Mouse (Mus musculus): ENCODE measurements around the gene Htra2. TPM values are rescaled to one million over a fixed set of nuclear protein-coding genes. Genes with fewer than 3 reads are reported as not detected.

The Htra2 gene
- polyA plus RNA-seq (2017; shearing (Covaris generic)), result 38.1 TPM

GRCm38 (mm10) chr6:83054871-83055431 lies at the start of gene Htra2:
Htra2 (minus strand) TSS chr6:83055273.

GRCm38 (mm10) chr6:83101316-83101687 lies 46.2 kb upstream of the Htra2 start, which contains the start of the genes Ccdc142 and Gm42688:
Ccdc142 (plus strand) TSS chr6:83101601.
Gm42688 (plus strand) TSS chr6:83101617.

GRCm38 (mm10) chr6:83086121-83087035 lies 31.3 kb upstream of the Htra2 start, which contains the start of gene Lbx2:
Lbx2 (plus strand) TSS chr6:83086367.

GRCm38 (mm10) chr6:83077630-83078323 lies 22.7 kb upstream of the Htra2 start, which contains the start of gene Pcgf1:
Pcgf1 (plus strand) TSS chr6:83077869.

GRCm38 (mm10) chr6:83070247-83070310 lies 15.0 kb upstream of the Htra2 start, which contains the start of gene Tlx2:
Tlx2 (minus strand) TSS chr6:83070293.

GRCm38 (mm10) chr6:83057790-83058189 lies 2.7 kb upstream of the Htra2 start, which contains the start of gene Dqx1:
Dqx1 (plus strand) TSS chr6:83057844.

GRCm38 (mm10) chr6:83054074-83054851 lies 810 bp downstream of the Htra2 start, which contains the start of gene Aup1:
Aup1 (plus strand) TSS chr6:83054521.

GRCm38 (mm10) chr6:83033249-83034185 lies 21.6 kb downstream of the Htra2 start, which contains the start of the genes Dok1 and Loxl3:
Dok1 (minus strand) TSS chr6:83033471.
Loxl3 (plus strand) TSS chr6:83034173.

Other genes with a start within 250 kb of the Htra2 start
- gene Sema4f, start 115.5 kb downstream of the Htra2 start, polyA plus RNA-seq (2017; shearing (Covaris generic)), result 14.4 TPM
- not detected for gene M1ap, start 108.4 kb downstream of the Htra2 start, polyA plus RNA-seq (2017; shearing (Covaris generic))
- gene Dok1, start 21.8 kb downstream of the Htra2 start, polyA plus RNA-seq (2017; shearing (Covaris generic)), result 13.9 TPM
- gene Loxl3, start 21.1 kb downstream of the Htra2 start, polyA plus RNA-seq (2017; shearing (Covaris generic)), result not detected
- gene Aup1, start 752 bp downstream of the Htra2 start, polyA plus RNA-seq (2017; shearing (Covaris generic)), result 408 TPM
- gene Dqx1, start 2.6 kb upstream of the Htra2 start, polyA plus RNA-seq (2017; shearing (Covaris generic)), result 2.7 TPM
- not detected for gene Tlx2, start 15.0 kb upstream of the Htra2 start, polyA plus RNA-seq (2017; shearing (Covaris generic))
- 25.5 TPM for gene Pcgf1, start 22.6 kb upstream of the Htra2 start, polyA plus RNA-seq (2017; shearing (Covaris generic))
- not detected for gene Lbx2, start 31.1 kb upstream of the Htra2 start, polyA plus RNA-seq (2017; shearing (Covaris generic))
- 2.9 TPM for gene Ccdc142, start 46.3 kb upstream of the Htra2 start, polyA plus RNA-seq (2017; shearing (Covaris generic))
- gene Gm42688, start 46.3 kb upstream of the Htra2 start, polyA plus RNA-seq (2017; shearing (Covaris generic)), result 7.2 TPM
- gene Mrpl53, start 53.8 kb upstream of the Htra2 start, polyA plus RNA-seq (2017; shearing (Covaris generic)), result 29.6 TPM
- 71.4 TPM for gene Mogs, start 60.2 kb upstream of the Htra2 start, polyA plus RNA-seq (2017; shearing (Covaris generic))
- gene Wbp1, start 66.3 kb upstream of the Htra2 start, polyA plus RNA-seq (2017; shearing (Covaris generic)), result 58.8 TPM
- 26.6 TPM for gene Ino80b, start 70.2 kb upstream of the Htra2 start, polyA plus RNA-seq (2017; shearing (Covaris generic))
- 0.77 TPM for gene Rtkn, start 80.2 kb upstream of the Htra2 start, polyA plus RNA-seq (2017; shearing (Covaris generic))
- 0.62 TPM for gene Wdr54, start 101.1 kb upstream of the Htra2 start, polyA plus RNA-seq (2017; shearing (Covaris generic))
- gene 1700003E16Rik, start 101.1 kb upstream of the Htra2 start, polyA plus RNA-seq (2017; shearing (Covaris generic)), result not detected
- gene Dctn1, start 110.6 kb upstream of the Htra2 start, polyA plus RNA-seq (2017; shearing (Covaris generic)), result 60.1 TPM
- 0.81 TPM for gene Slc4a5, start 164.6 kb upstream of the Htra2 start, polyA plus RNA-seq (2017; shearing (Covaris generic))

Measured in effector memory CD4-positive, alpha-beta T cell, adult 5 months (primary cell).